Mouse (Mus musculus) testis, adult 2 months (tissue): ENCODE data around the gene Hist1h1d. TPM values are rescaled to one million over a fixed set of nuclear protein-coding genes. Genes with fewer than 3 reads are reported as not detected.
"Not testable (repeated sequence)": the region's sequence is repeated elsewhere in the genome, so short reads cannot be mapped to it uniquely, and the experiment has no call there.

Source experiments
- H3K27ac ChIP-seq: fragments of 200-500 bp; 2 replicates; pipeline ENCODE4 v1.5.1; 2012; ENCODE audit warnings: low read depth, low read length; ENCODE audit not compliant: control insufficient read depth, insufficient read depth
- H3K27me3 ChIP-seq: fragments of 200-500 bp; 2 replicates; pipeline ENCODE4 v1.6.1; 2012; ENCODE audit warnings: mild to moderate bottlenecking, low read length, moderate library complexity; ENCODE audit not compliant: control insufficient read depth, insufficient read depth
- H3K36me3 ChIP-seq: fragments of 200-500 bp; 2 replicates; pipeline ENCODE4 v1.6.1; 2012; ENCODE audit warnings: mild to moderate bottlenecking, low read length; ENCODE audit not compliant: control insufficient read depth, insufficient read depth
- H3K4me1 ChIP-seq: fragments of 200-500 bp; 2 replicates; pipeline ENCODE4 v1.6.1; 2012; ENCODE audit warnings: low read length; ENCODE audit not compliant: control insufficient read depth, insufficient read depth
- H3K4me3 ChIP-seq: fragments of 200-500 bp; 2 replicates; pipeline ENCODE4 v1.5.1; 2012; ENCODE audit warnings: low read depth, mild to moderate bottlenecking, low read length, moderate library complexity, mixed read lengths; ENCODE audit not compliant: control insufficient read depth
- CTCF ChIP-seq: fragments of 200-500 bp; IDR thresholded peaks from 2 replicates; pipeline ENCODE4 v1.5.1; 2012; ENCODE audit warnings: low read depth, mild to moderate bottlenecking, inconsistent platforms, low read length, moderate library complexity; ENCODE audit not compliant: control insufficient read depth, insufficient read depth, insufficient replicate concordance
- POLR2A ChIP-seq: fragments of 200-500 bp; IDR thresholded peaks from 2 replicates; pipeline ENCODE4 v1.6.1; 2012; ENCODE audit warnings: low read depth, mild to moderate bottlenecking, inconsistent platforms, low read length, moderate library complexity; ENCODE audit not compliant: control insufficient read depth
- polyA plus RNA-seq: library from polyadenylated mRNA; depleted of rRNA; stranded (reverse); fragments of >200 nt; gene quantifications from 2 replicates; pipeline ENCODE4 v1.2.3, GENCODE M21; 2012

Gene Hist1h1d
- polyA plus RNA-seq, 1 experiment = 0.04 TPM

DNA sequence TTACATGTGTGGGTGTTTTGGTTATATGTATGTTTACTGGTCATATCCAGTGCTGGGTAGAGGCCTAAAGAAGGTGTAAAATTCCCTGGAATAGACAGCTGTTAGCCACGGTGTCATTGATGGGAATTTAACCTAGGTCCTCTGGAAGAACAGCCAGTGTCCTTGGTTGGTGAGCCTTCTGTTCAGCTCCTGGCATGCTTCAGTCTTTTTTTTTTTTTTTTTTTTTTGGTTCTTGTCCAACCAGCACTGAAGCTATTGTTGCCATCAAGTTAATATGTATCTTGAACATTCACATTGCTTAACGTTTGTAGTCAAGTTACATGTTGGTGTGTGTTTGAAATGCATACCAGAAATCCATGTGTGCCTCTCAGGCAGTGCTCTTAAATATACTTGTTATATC lies 11.4 kb downstream of the Hist1h1d start:
- TF ChIP-seq POLR2A (no peak), CTCF (no peak)
- H3K4me3 ChIP-seq = no peak overlapping the region
- H3K27me3 ChIP-seq = no peaks in the 10 kb centered on the region
- H3K27ac ChIP-seq = no peak overlapping the region
- peaks cover 4% of the 10 kb centered on the region for H3K4me1 ChIP-seq
- no peaks in the 10 kb centered on the region for H3K36me3 ChIP-seq

DNA sequence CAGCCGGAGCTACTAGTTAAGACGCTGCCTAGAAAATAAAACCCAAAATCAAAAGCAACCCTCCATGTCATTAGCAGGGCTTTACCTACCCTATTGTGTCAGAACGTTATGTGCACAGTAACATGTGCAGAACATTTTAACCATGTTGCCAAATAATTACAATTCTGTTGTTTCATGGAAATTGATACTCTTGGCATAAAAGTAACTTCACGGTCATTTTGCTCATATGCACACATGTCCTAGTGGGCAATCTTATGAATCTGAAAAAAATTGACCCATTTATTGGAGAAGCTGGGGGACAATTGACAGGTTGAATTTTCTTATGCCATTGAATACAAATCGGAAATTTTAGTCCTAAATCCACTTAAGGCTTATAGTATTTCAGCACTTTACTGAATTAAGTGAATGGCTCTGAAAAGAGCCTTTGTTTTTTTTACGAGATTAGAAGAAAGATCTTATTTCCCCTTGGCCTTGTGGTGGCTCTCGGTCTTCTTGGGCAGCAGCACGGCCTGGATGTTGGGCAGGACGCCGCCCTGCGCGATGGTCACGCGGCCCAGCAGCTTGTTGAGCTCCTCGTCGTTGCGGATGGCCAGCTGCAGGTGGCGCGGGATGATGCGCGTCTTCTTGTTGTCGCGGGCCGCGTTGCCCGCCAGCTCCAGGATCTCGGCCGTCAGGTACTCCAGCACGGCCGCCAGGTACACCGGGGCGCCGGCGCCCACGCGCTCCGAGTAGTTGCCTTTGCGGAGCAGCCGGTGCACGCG lies 17.4 kb downstream of the Hist1h1d start:
- not testable (repeated sequence) for H3K36me3 ChIP-seq, H3K4me1 ChIP-seq, H3K27me3 ChIP-seq
- Histone ChIP-seq H3K27ac (peak overlapping the region; percentile 62; the same call in 1 of the 2 replicates), H3K4me3 (peak overlapping the region; percentile 44)

DNA sequence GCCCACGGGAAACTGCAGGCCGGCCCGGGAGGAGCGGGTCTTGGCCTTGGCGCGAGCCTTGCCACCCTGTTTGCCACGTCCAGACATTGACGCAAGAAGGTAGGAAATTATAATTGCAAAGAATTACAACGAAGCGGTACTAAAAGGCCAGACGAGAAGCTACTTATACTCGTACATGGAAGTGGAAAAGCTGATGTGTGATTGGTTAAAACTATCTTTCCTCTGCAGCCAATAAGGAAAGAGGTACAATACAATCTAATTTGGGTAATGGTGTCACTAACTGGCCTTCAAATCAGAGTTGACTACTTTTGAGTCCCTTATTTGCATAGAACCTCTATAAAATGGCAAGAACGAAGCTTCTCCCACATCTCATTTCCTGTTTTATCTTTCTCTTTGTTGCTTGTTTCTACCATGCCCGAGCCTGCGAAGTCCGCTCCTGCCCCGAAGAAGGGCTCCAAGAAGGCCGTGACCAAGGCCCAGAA lies 18.0 kb downstream of the Hist1h1d start, which contains the start of the genes Hist1h2ae and Hist1h2bg:
Gene Hist1h2ae, minus strand, starts transcription at position 199 of the 482 bp plus-strand sequence.
Gene Hist1h2bg, plus strand, starts transcription at position 375 of the 482 bp plus-strand sequence.
- no peaks in the 10 kb centered on the region for H3K36me3 ChIP-seq
- H3K4me1 ChIP-seq = peaks cover 4% of the 10 kb centered on the region
- H3K27me3 ChIP-seq = no peaks in the 10 kb centered on the region
- H3K4me3 ChIP-seq = peak within 1 kb of the TSS; percentile 44
- no peak for TF ChIP-seq CTCF
- peak within 1 kb of the TSS; percentile 62; the same call in 1 of the 2 replicates for H3K27ac ChIP-seq

DNA sequence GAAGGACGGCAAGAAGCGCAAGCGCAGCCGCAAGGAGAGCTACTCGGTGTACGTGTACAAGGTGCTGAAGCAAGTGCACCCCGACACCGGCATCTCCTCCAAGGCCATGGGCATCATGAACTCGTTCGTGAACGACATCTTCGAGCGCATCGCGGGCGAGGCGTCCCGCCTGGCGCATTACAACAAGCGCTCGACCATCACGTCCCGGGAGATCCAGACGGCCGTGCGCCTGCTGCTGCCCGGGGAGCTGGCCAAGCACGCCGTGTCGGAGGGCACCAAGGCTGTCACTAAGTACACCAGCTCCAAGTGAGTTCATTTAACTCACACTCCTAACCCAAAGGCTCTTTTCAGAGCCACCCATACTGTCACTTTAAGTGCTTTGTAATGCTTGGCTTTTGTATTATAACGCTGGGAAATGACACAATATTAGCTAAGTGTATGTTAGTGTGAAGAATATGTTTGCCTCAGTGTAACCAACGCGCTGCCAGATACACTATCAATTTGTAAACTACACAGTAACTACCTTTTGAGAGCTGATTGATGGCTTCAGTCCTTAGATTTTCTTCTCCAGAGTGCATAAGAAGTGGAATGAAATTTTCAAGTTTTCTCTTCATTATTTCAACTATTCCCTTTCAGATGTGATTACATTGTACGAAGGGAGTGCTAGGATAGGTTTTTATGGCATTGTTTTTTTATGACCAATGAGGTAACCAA lies 18.6 kb downstream of the Hist1h1d start:
- H3K27ac ChIP-seq, H3K27me3 ChIP-seq, H3K36me3 ChIP-seq, H3K4me1 ChIP-seq, H3K4me3 ChIP-seq: not testable (repeated sequence)

- TF ChIP-seq POLR2A (no peak), CTCF (no peak)
- Histone ChIP-seq H3K27ac (no peak overlapping the region), H3K4me1 (peaks cover 4% of the 10 kb centered on the region), H3K36me3 (no peaks in the 10 kb centered on the region), H3K27me3 (no peaks in the 10 kb centered on the region; the same call in 1 of the 2 replicates), H3K4me3 (no peak overlapping the region)
Observed at GRCm38 (mm10) chr13:23572218-23573033, 19.4 kb downstream of the Hist1h1d start.

DNA sequence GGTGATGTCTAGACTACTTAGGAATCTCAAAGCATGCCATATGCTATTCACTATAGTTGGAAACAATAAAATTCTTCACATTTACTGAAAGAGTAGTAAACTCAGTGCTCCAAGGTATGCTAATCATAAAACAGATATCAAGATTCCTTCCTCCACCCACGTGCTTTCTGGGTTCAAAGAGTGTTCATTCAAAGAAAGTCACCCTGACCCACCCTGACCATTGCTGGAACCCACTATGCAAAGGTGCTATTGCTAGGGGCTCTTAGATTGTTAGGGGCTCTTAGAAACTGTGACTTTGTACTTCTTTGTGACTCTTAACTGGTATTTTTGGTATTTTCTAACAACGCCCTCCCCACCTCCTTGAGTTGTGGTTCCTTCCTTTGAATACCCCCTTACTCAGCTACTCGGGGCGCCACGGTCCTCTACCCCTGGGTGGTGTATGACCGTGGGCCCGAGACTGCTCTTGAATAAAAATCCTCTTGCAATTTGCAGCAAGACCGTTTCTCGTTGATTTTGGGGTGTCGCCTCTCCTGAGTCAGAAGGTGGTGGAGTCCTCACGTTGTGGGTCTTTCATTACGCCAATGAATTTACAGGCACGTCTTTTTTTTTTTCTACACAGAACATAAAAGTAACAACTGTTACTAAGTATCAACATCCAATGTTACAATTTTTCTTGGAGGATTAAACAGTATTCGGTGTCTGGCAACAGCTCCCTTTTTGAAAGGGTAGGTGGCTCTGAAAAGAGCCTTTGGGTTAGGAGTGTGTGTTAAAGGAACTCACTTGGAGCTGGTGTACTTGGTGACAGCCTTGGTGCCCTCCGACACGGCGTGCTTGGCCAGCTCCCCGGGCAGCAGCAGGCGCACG lies 20.2 kb downstream of the Hist1h1d start:
- not testable (repeated sequence) for H3K36me3 ChIP-seq, H3K27me3 ChIP-seq, H3K27ac ChIP-seq, H3K4me3 ChIP-seq, H3K4me1 ChIP-seq

- not testable (repeated sequence) for H3K36me3 ChIP-seq, H3K4me1 ChIP-seq, H3K27me3 ChIP-seq
- 0 out of 2 replicates have a peak within 1 kb of the TSS, but pooled peaks have one; percentile 53 for H3K27ac ChIP-seq
- peak within 1 kb of the TSS; percentile 62 for H3K4me3 ChIP-seq
Observed at GRCm38 (mm10) chr13:23573898-23574524, 20.9 kb downstream of the Hist1h1d start, which contains the start of the genes Hist1h2bf and Hist1h2ad. Gene Hist1h2bf, minus strand, starts transcription at chr13:23574196. Gene Hist1h2ad, plus strand, starts transcription at chr13:23574381.

- H3K4me1 ChIP-seq, H3K36me3 ChIP-seq, H3K27me3 ChIP-seq: not testable (repeated sequence)
- Histone ChIP-seq H3K4me3 (peak overlapping the region; percentile 59), H3K27ac (0 out of 2 replicates have a peak overlapping the region, but pooled peaks have one; percentile 53)
Observed at GRCm38 (mm10) chr13:23574546-23575170, 21.6 kb downstream of the Hist1h1d start.
